Mouse (Mus musculus) cerebellum, postnatal 36 days (tissue): Measurements from ENCODE around the gene Atp2b4.
A peak's percentile ranks its signal among the peaks of the same experiment; 100 is the strongest.
"Not testable (repeated sequence)": the region's sequence is repeated elsewhere in the genome, so short reads cannot be mapped to it uniquely, and the experiment has no call there.

Source experiments
- DNase-seq, 2 experiments: peaks; one replicate each; pipeline ENCODE4 v3.0.0; 2021 to 2022; ENCODE audit warnings: mixed read lengths in 2 of 2

Gene Atp2b4

GRCm38 (mm10) chr1:133692195-133692594, 108.6 kb downstream of the Atp2b4 start:
- no peak for DNase-seq

GRCm38 (mm10) chr1:133691046-133691445, 109.8 kb downstream of the Atp2b4 start:
- no peak for DNase-seq

GRCm38 (mm10) chr1:133689897-133690296, 110.9 kb downstream of the Atp2b4 start, which contains the start of gene Lax1:
Gene Lax1, minus strand, starts transcription at chr1:133690108.
- DNase-seq = no peak

- no peak for DNase-seq
These were observed 112.5 kb downstream of the Atp2b4 start for GRCm38 (mm10) chr1:133688301-133688700.

- DNase-seq = no peak
These were observed 114.9 kb downstream of the Atp2b4 start for GRCm38 (mm10) chr1:133685749-133686519.

- DNase-seq = no peak
These were observed 129.0 kb downstream of the Atp2b4 start for GRCm38 (mm10) chr1:133671801-133672200.

GRCm38 (mm10) chr1:133671266-133671665, 129.6 kb downstream of the Atp2b4 start:
- no peak for DNase-seq

GRCm38 (mm10) chr1:133670776-133671175, 130.1 kb downstream of the Atp2b4 start:
- no peak for DNase-seq

- DNase-seq = no peak
These were observed 130.7 kb downstream of the Atp2b4 start for GRCm38 (mm10) chr1:133670190-133670589.

GRCm38 (mm10) chr1:133668618-133669017, 132.2 kb downstream of the Atp2b4 start:
- no peak for DNase-seq

GRCm38 (mm10) chr1:133667721-133668120, 133.1 kb downstream of the Atp2b4 start:
- DNase-seq = no peak

- DNase-seq = not testable (repeated sequence)
These were observed 135.1 kb downstream of the Atp2b4 start for GRCm38 (mm10) chr1:133665713-133666112.

- DNase-seq = no peak
These were observed 136.5 kb downstream of the Atp2b4 start for GRCm38 (mm10) chr1:133664203-133664970.

GRCm38 (mm10) chr1:133663427-133663826, 137.4 kb downstream of the Atp2b4 start:
- no peak for DNase-seq

- no peak for DNase-seq
These were observed 137.9 kb downstream of the Atp2b4 start for GRCm38 (mm10) chr1:133662941-133663340.

- peak; percentile 90 to 91 for DNase-seq
These were observed 139.5 kb downstream of the Atp2b4 start, which contains the start of gene Gm38394 for GRCm38 (mm10) chr1:133661203-133661933. Gene Gm38394, minus strand, starts transcription at chr1:133661318.

GRCm38 (mm10) chr1:133660466-133661202, 140.2 kb downstream of the Atp2b4 start, which contains the start of gene Zbed6:
Gene Zbed6, minus strand, starts transcription at chr1:133660885.
- DNase-seq = peak; percentile 47 to 57

- peak in 1 of 2 experiments; percentile 17 for DNase-seq
These were observed 142.0 kb downstream of the Atp2b4 start for GRCm38 (mm10) chr1:133658878-133659277.

GRCm38 (mm10) chr1:133656811-133657210, 144.0 kb downstream of the Atp2b4 start:
- DNase-seq = peak in 1 of 2 experiments; percentile 16

- no peak for DNase-seq
These were observed 147.8 kb downstream of the Atp2b4 start for GRCm38 (mm10) chr1:133653033-133653432.

GRCm38 (mm10) chr1:133650288-133651055, 150.4 kb downstream of the Atp2b4 start:
- no peak for DNase-seq
